Mouse (Mus musculus): Measurements from ENCODE around the gene Prrc2b. TPM values are rescaled to one million over a fixed set of nuclear protein-coding genes. Genes with fewer than 3 reads are reported as not detected.

Prrc2b gene
- 39.3 and 40.6 TPM in 2 replicates for polyA plus RNA-seq (2014; fragmentation: Nextera tagmentation; extraction: Ambion mirVana)

DNA sequence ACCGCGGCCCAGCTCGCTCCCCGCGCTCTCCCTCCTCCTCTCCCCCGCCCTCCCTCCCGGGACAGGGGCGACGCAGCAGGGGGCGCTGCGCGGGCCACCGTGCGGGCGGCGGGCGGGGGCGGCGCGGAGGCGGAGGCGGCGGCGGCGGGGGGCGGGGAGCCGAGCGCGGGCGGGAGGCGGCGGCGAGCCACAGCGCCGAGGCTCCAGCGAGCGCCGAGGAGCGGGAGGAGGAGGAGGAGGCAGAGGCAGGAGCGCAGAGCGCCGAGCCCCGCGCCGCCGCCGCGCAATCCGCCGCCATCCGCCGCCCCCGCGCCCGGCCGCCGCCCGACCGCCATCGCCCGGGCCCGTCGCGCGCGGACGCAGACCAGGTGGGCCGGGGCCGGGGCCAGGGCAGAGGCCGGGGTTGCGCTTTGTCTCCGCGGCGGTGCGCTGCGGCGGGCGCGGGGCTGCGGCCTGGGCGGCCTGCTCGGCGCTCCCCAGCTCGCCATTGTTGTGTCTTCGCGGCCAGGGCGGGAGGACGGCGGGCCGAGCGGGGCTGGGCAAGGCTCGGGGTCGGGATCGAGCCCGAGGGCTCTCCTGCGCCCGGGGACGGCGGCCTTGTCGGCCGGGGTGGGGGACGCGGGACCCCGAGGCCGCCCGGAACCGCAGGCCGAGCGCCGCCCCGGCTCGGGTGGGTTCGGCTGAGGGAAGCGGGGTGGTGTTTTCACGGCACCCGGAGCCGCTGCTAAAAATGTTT, at the start of gene Prrc2b:
Prrc2b (plus strand) TSS at position 159 of the 736 bp plus-strand sequence.
- ATAC-seq (replicated peaks; ENCODE audit: insufficient number of reproducible peaks, low FRiP score, low TSS enrichment), result peak; percentile 68
- Histone ChIP-seq H3K36me3 (ENCODE audit: control insufficient read depth, insufficient read depth, low read length) (no peaks in the 10 kb centered on the region), H3K9me3 (replicated peaks; ENCODE audit: control insufficient read depth, low read length) (no peaks in the 10 kb centered on the region), H3K27ac (ENCODE audit: low read depth, low read length) (peak within 1 kb of the TSS; percentile 97), H3K27me3 (ENCODE audit: control insufficient read depth, insufficient read depth, low read length) (no peaks in the 10 kb centered on the region), H3K9ac (ENCODE audit: low read depth, low read length) (peak within 1 kb of the TSS; percentile 99), H3K4me1 (ENCODE audit: control insufficient read depth, insufficient read depth, low read length) (peaks cover 49% of the 10 kb centered on the region), H3K4me3 (ENCODE audit: low read depth, low read length) (peak within 1 kb of the TSS; percentile 96), H3K4me2 (peak within 1 kb of the TSS; percentile 92)
- WGBS (ENCODE audit: insufficient replicate concordance), result under 1% methylated on average over 55 of the region's 117 CpGs

DNA sequence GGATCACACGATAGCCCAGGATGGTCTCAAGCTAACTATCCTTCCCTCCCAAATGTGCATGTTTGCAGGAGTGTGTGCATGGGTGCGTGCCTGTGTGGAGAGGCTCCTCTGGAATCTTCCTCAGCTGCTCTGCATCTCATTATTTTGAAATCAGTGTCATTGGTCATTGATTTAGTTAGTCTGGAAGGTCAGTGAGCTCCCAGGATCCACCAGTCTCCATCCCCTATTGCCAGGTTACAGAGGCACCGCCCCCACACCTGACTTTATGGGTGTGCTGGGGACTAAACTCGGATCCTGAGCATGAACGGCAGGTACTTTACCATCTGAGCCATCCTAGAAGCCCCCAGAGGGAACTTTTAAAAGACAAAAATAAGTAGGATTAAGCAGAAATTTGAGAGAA, 47.9 kb upstream of the Prrc2b start:
- Histone ChIP-seq H3K27ac (ENCODE audit: low read depth, low read length) (no peak overlapping the region), H3K27me3 (ENCODE audit: control insufficient read depth, insufficient read depth, low read length) (no peaks in the 10 kb centered on the region), H3K36me3 (ENCODE audit: control insufficient read depth, insufficient read depth, low read length) (peaks cover 4% of the 10 kb centered on the region; the same call in 1 of the 2 replicates), H3K9me3 (replicated peaks; ENCODE audit: control insufficient read depth, low read length) (no peaks in the 10 kb centered on the region), H3K9ac (ENCODE audit: low read depth, low read length) (no peak overlapping the region), H3K4me1 (ENCODE audit: control insufficient read depth, insufficient read depth, low read length) (peaks cover 31% of the 10 kb centered on the region), H3K4me3 (ENCODE audit: low read depth, low read length) (no peak overlapping the region), H3K4me2 (no peak overlapping the region)
- WGBS (ENCODE audit: insufficient replicate concordance), result 62% methylated on average over 5 of the region's 5 CpGs
- no peak for ATAC-seq (replicated peaks; ENCODE audit: insufficient number of reproducible peaks, low FRiP score, low TSS enrichment)

DNA sequence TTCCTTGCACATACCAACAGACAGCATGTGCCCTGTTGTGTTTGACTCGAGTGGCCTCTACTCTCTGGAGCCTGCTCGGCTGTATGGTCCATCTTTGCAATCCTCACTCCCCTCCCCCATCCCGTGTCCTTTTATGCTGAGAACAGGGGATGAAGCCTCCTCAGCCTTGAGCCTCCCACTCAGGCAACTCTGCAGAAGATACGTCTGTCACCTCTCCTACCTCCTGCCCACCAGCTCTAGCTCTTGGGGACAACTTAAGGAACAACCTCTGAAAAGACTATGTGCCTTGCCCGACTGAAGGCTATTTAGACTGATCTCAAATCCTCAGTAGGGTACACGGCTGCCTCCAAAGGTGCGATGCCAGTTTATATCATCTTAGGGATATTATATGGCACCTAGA, 47.3 kb upstream of the Prrc2b start:
- Histone ChIP-seq H3K27me3 (ENCODE audit: control insufficient read depth, insufficient read depth, low read length) (no peaks in the 10 kb centered on the region), H3K36me3 (ENCODE audit: control insufficient read depth, insufficient read depth, low read length) (peaks cover 4% of the 10 kb centered on the region; the same call in 1 of the 2 replicates), H3K4me1 (ENCODE audit: control insufficient read depth, insufficient read depth, low read length) (peaks cover 31% of the 10 kb centered on the region), H3K4me3 (ENCODE audit: low read depth, low read length) (no peak overlapping the region), H3K4me2 (no peak overlapping the region), H3K27ac (ENCODE audit: low read depth, low read length) (no peak overlapping the region), H3K9ac (ENCODE audit: low read depth, low read length) (no peak overlapping the region), H3K9me3 (replicated peaks; ENCODE audit: control insufficient read depth, low read length) (no peaks in the 10 kb centered on the region)
- 72% methylated on average over 7 of the region's 7 CpGs for WGBS (ENCODE audit: insufficient replicate concordance)
- ATAC-seq (replicated peaks; ENCODE audit: insufficient number of reproducible peaks, low FRiP score, low TSS enrichment), result no peak

DNA sequence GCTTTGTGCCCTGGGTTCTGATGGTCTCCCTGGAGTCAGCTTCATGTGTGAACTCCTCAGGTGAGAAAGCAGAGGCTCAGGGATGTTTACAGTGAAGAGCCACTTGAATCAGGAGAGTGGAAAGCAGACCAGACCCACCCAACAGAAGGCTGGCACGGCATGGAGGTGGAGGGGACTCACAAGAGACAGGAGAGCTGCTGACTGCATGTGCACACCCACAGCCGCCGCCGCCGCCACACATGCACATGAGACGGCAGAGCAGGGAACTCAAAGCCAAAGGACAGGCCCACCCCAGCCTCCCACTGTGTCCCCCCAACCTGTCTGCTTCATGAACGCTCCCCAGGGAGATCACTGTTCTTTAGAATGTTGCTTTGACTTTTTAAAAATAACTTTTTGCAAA, 46.8 kb upstream of the Prrc2b start:
- Histone ChIP-seq H3K4me3 (ENCODE audit: low read depth, low read length) (no peak overlapping the region), H3K27ac (ENCODE audit: low read depth, low read length) (peak overlapping the region; percentile 86; the same call in 1 of the 2 replicates), H3K36me3 (ENCODE audit: control insufficient read depth, insufficient read depth, low read length) (peaks cover 4% of the 10 kb centered on the region; the same call in 1 of the 2 replicates), H3K9ac (ENCODE audit: low read depth, low read length) (no peak overlapping the region), H3K4me2 (no peak overlapping the region; the same call in 1 of the 2 replicates), H3K9me3 (replicated peaks; ENCODE audit: control insufficient read depth, low read length) (no peaks in the 10 kb centered on the region), H3K4me1 (ENCODE audit: control insufficient read depth, insufficient read depth, low read length) (peaks cover 31% of the 10 kb centered on the region), H3K27me3 (ENCODE audit: control insufficient read depth, insufficient read depth, low read length) (no peaks in the 10 kb centered on the region)
- no peak for ATAC-seq (replicated peaks; ENCODE audit: insufficient number of reproducible peaks, low FRiP score, low TSS enrichment)
- WGBS (ENCODE audit: insufficient replicate concordance), result 80% methylated on average over 7 of the region's 7 CpGs

DNA sequence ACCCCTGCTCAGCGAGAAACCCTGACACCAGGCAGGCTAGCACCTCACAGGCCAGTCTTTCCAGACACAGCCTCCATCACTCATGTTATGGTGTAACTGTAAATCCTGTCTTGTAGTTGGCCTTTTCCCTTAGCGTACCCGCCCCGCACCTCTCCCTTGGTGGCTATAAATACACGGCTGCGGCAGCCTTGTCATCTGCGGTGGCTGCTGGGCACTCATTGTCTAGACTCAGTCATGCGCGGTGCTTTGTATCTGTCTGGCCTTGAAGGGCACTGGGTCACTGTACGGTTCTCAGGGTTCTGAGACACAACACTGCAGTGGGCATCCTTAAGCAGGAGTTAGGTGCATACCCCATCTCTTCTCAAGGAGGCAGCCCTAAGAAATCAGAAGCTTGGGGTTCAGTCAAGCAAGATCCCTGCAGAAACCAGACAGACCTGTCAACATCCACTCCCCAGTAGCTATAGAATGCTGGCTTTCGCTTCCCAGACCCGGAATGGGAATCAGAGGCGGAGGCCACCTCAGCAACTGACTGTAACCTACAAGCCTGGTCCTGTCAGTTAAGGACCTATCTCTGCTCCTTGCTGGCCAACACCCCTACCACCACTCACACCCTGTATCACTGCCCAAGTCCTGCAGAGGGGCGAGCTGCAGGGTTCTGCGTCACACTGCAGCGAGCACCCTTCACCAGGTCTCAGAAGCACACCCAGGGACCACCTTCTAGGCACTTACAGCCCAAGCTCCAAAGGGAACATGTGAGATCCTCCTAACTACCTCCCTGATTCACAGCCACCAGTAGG, 45.6 kb upstream of the Prrc2b start:
- no peaks in the 10 kb centered on the region for H3K27me3 ChIP-seq (ENCODE audit: control insufficient read depth, insufficient read depth, low read length)
- peak overlapping the region; percentile 86 for H3K27ac ChIP-seq (ENCODE audit: low read depth, low read length)
- H3K4me2 ChIP-seq, result peak overlapping the region; percentile 19
- H3K9ac ChIP-seq (ENCODE audit: low read depth, low read length), result peak overlapping the region; percentile 52; the same call in 1 of the 2 replicates
- peaks cover 31% of the 10 kb centered on the region for H3K4me1 ChIP-seq (ENCODE audit: control insufficient read depth, insufficient read depth, low read length)
- H3K4me3 ChIP-seq (ENCODE audit: low read depth, low read length), result no peak overlapping the region
- 51% methylated on average over 16 of the region's 16 CpGs for WGBS (ENCODE audit: insufficient replicate concordance)
- H3K36me3 ChIP-seq (ENCODE audit: control insufficient read depth, insufficient read depth, low read length), result peaks cover 4% of the 10 kb centered on the region; the same call in 1 of the 2 replicates
- no peak for ATAC-seq (replicated peaks; ENCODE audit: insufficient number of reproducible peaks, low FRiP score, low TSS enrichment)
- no peaks in the 10 kb centered on the region for H3K9me3 ChIP-seq (replicated peaks; ENCODE audit: control insufficient read depth, low read length)

DNA sequence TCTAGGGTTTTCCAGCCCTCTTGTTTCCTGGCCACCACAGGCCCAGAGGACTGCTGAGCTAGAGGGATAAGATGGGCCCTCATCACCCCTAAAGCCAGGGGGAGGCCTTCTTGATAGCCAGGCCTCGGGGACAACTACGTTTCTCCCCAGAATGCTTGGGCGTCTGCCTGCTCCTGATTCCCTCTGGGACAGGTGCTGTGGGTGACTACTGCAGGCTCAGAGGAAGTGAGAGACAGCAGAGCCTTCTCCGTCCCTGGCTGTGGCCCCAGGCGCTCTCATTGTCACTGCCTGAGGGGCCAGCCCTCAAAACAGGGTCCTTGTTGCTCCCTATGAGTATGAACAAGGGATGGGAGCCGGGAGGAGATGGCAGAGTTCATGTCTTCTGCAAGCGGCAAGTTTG, 45.0 kb upstream of the Prrc2b start:
- Histone ChIP-seq H3K27ac (ENCODE audit: low read depth, low read length) (peak overlapping the region; percentile 86), H3K36me3 (ENCODE audit: control insufficient read depth, insufficient read depth, low read length) (no peaks in the 10 kb centered on the region; the same call in 1 of the 2 replicates), H3K4me2 (no peak overlapping the region), H3K4me1 (ENCODE audit: control insufficient read depth, insufficient read depth, low read length) (peaks cover 34% of the 10 kb centered on the region), H3K27me3 (ENCODE audit: control insufficient read depth, insufficient read depth, low read length) (no peaks in the 10 kb centered on the region), H3K4me3 (ENCODE audit: low read depth, low read length) (no peak overlapping the region), H3K9me3 (replicated peaks; ENCODE audit: control insufficient read depth, low read length) (no peaks in the 10 kb centered on the region), H3K9ac (ENCODE audit: low read depth, low read length) (peak overlapping the region; percentile 52; the same call in 1 of the 2 replicates)
- no peak for ATAC-seq (replicated peaks; ENCODE audit: insufficient number of reproducible peaks, low FRiP score, low TSS enrichment)
- WGBS (ENCODE audit: insufficient replicate concordance), result 76% methylated on average over 7 of the region's 7 CpGs

DNA sequence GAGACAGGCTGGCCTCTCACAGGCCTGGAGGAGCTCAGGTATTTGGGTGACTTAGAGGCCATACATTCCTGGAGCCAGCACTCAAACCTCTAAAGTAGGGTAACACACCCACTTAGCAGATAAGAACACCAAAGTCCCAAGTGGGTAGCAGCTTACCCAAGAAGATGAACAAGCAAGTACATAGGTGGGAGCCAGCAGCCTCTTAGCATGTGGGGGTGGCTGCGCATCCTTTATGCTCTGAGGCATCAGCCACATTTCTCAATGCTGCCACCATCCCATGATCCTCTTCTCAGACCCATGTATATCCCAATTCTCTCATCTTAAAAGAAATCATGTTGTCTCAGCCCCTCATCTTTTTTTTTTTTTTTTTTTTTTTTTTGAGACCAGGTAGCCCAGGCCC, 39.6 kb upstream of the Prrc2b start:
- H3K9ac ChIP-seq (ENCODE audit: low read depth, low read length), result no peak overlapping the region
- no peaks in the 10 kb centered on the region; the same call in 1 of the 2 replicates for H3K36me3 ChIP-seq (ENCODE audit: control insufficient read depth, insufficient read depth, low read length)
- H3K4me3 ChIP-seq (ENCODE audit: low read depth, low read length), result no peak overlapping the region
- no peak for ATAC-seq (replicated peaks; ENCODE audit: insufficient number of reproducible peaks, low FRiP score, low TSS enrichment)
- H3K27me3 ChIP-seq (ENCODE audit: control insufficient read depth, insufficient read depth, low read length), result no peaks in the 10 kb centered on the region
- H3K4me1 ChIP-seq (ENCODE audit: control insufficient read depth, insufficient read depth, low read length), result peaks cover 6% of the 10 kb centered on the region
- H3K27ac ChIP-seq (ENCODE audit: low read depth, low read length), result no peak overlapping the region
- no peaks in the 10 kb centered on the region for H3K9me3 ChIP-seq (replicated peaks; ENCODE audit: control insufficient read depth, low read length)
- 100% methylated on average over 1 of the region's 1 CpGs for WGBS (ENCODE audit: insufficient replicate concordance)
- H3K4me2 ChIP-seq, result no peak overlapping the region

DNA sequence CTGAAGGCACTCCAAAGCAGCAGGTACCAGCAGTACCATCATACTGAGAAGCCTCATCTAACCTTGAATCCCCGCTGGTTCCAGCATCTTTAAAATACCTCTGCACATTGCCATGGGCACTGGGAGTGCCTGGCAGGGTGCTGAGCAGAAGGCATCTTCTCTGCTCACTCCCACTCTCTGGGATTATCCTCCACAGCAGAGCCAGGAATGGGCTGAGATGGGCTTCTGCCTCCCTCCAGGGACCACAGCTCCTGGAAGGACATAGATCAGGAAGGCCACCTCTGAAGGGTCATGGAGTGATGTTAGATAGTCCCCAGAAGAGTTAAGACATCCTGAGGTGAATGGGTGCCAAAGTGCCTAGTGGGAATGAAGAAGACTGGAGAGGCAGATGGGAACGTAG, 38.3 kb upstream of the Prrc2b start:
- H3K4me2 ChIP-seq, result no peak overlapping the region
- peaks cover 4% of the 10 kb centered on the region; the same call in 1 of the 2 replicates for H3K4me1 ChIP-seq (ENCODE audit: control insufficient read depth, insufficient read depth, low read length)
- no peak for ATAC-seq (replicated peaks; ENCODE audit: insufficient number of reproducible peaks, low FRiP score, low TSS enrichment)
- no peak overlapping the region for H3K27ac ChIP-seq (ENCODE audit: low read depth, low read length)
- H3K36me3 ChIP-seq (ENCODE audit: control insufficient read depth, insufficient read depth, low read length), result no peaks in the 10 kb centered on the region; the same call in 1 of the 2 replicates
- H3K27me3 ChIP-seq (ENCODE audit: control insufficient read depth, insufficient read depth, low read length), result no peaks in the 10 kb centered on the region
- WGBS (ENCODE audit: insufficient replicate concordance), result 71% methylated on average over 2 of the region's 2 CpGs
- no peak overlapping the region for H3K4me3 ChIP-seq (ENCODE audit: low read depth, low read length)
- H3K9me3 ChIP-seq (replicated peaks; ENCODE audit: control insufficient read depth, low read length), result no peaks in the 10 kb centered on the region
- H3K9ac ChIP-seq (ENCODE audit: low read depth, low read length), result no peak overlapping the region

Measured in heart, embryonic 11.5 days (tissue).